Mouse (Mus musculus) heart, embryonic 10.5 days (tissue): ENCODE data around the gene Slc25a13. TPM values are rescaled to one million over a fixed set of nuclear protein-coding genes. Genes with fewer than 3 reads are reported as not detected.

Experiments used
- DNase-seq: peaks from one replicate; pipeline ENCODE4 v3.0.0-alpha.2; 2017; ENCODE audit warnings: low spot score
- H3K27ac ChIP-seq: fragments of 300-500 bp; sonication (generic); 2 replicates; pipeline ENCODE4 v1.5.1; 2016; ENCODE audit warnings: mild to moderate bottlenecking
- H3K27me3 ChIP-seq: fragments of 300-500 bp; sonication (generic); 2 replicates; pipeline ENCODE4 v1.6.1; 2016; ENCODE audit warnings: mild to moderate bottlenecking; ENCODE audit not compliant: poor library complexity, insufficient read depth, severe bottlenecking
- H3K36me3 ChIP-seq: fragments of 300-500 bp; sonication (generic); 2 replicates; pipeline ENCODE4 v1.6.1; 2016; ENCODE audit warnings: mild to moderate bottlenecking, moderate library complexity
- H3K4me1 ChIP-seq: fragments of 300-500 bp; sonication (generic); 2 replicates; pipeline ENCODE4 v1.6.1; 2016; ENCODE audit warnings: mild to moderate bottlenecking
- H3K4me3 ChIP-seq: fragments of 300-500 bp; sonication (generic); 2 replicates; pipeline ENCODE4 v1.5.1; 2016; ENCODE audit warnings: mild to moderate bottlenecking, moderate library complexity
- H3K9me3 ChIP-seq: fragments of 300-500 bp; sonication (generic); 2 replicates; pipeline ENCODE4 v1.6.1; 2016; ENCODE audit warnings: mild to moderate bottlenecking, moderate library complexity
- WGBS: fragments of 180-500 bp; shearing (Covaris S2); methylation state at CpG from one replicate; pipeline ENCODE4 v1.1.7; 2016; 5-methylcytosine and 5-hydroxymethylcytosine counted together
- polyA plus RNA-seq: library from polyadenylated mRNA; unstranded; fragments of >200 nt; fragmentation: Nextera tagmentation; extraction: Ambion mirVana; gene quantifications from 2 replicates; pipeline ENCODE4 v1.2.1, GENCODE M21; 2016

The Slc25a13 gene
- polyA plus RNA-seq: 61.4 and 78.4 TPM in 2 replicates

DNA sequence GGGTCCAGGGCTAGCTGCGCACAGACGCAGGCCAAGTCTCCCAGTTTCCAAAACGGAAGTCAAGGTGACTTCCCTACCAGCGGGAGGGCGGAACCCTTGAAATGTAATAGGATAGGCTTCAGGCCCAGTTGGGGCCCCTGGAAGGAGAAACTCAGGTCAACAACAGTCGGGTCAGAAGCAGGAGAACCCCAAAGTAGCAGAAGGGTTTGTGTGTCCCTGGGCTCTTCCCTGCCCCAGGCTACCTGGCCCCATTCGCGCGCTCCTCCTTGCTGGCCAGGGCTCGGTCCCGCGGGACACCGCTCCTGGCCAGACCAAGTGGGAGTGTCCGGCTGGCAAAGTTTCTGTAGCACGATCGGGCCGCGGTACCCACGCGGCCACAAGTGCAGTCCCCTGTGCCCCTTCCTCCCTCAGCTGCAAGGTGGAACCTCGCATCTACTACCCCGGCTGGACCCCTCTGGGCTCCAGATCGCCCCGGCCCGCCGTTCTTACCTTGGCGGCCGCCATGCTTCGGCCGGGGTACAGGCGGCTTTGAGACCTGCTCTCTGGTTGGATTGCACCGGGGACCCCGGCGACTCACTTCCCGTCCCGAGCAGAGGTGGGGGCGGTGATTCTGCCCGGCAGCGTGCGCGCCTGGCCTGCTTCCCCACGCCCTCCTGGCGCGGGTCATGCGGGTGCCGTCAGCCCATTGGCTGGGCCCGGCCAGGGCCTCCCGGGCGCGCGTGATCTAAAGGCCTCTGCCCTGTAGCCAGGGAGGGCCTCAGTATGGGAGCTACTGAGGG lies at the start of gene Slc25a13:
Gene Slc25a13, minus strand, starts transcription at position 667 of the 779 bp plus-strand sequence.
- H3K9me3 ChIP-seq: no peaks in the 10 kb centered on the region
- H3K27me3 ChIP-seq: peaks cover 4% of the 10 kb centered on the region; the same call in 1 of the 2 replicates
- under 1% methylated on average over 51 of the region's 51 CpGs for WGBS
- peaks cover 32% of the 10 kb centered on the region for H3K4me1 ChIP-seq
- DNase-seq: peak; percentile 95
- peak within 1 kb of the TSS; percentile 85 for H3K4me3 ChIP-seq
- H3K27ac ChIP-seq: peak within 1 kb of the TSS; percentile 95
- no peaks in the 10 kb centered on the region for H3K36me3 ChIP-seq

- Histone ChIP-seq H3K27me3 (no peaks in the 10 kb centered on the region), H3K9me3 (no peaks in the 10 kb centered on the region), H3K36me3 (no peaks in the 10 kb centered on the region), H3K27ac (no peak overlapping the region), H3K4me1 (no peaks in the 10 kb centered on the region), H3K4me3 (no peak overlapping the region)
- 75% methylated on average over 7 of the region's 7 CpGs for WGBS
- DNase-seq: no peak
Measured at GRCm38 (mm10) chr6:6265761-6266160, 48.8 kb upstream of the Slc25a13 start.

DNA sequence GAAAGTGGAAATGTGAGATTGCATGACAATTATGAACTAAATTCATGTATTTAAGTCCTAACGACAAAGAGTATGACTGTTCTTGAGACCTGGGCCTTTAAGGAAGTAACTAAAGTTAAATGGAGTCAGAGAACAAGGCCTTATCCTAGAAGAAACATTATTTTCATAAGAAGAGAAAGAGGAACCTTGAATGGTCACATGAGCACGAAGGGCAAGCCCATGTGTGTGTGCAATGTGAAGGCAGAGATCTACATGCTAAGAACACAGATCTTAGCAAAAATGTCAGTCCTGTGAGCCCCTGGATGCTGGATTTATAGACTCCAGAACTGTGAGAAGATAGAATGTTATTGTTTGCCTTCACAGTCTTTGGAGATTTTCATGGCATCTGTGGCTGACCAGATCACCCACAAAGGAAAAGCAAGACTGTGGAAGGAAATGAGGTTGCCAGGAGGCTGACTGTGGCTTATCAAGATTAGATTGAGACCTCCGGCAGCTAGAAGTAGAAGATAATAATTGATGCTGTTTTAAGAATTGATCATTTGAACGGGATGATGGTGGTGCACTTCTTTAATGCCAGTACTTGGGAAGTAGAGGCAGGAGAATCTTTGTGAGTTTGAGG lies 46.4 kb upstream of the Slc25a13 start:
- WGBS: 67% methylated on average over 4 of the region's 4 CpGs
- Histone ChIP-seq H3K9me3 (no peaks in the 10 kb centered on the region), H3K4me1 (no peaks in the 10 kb centered on the region), H3K27me3 (no peaks in the 10 kb centered on the region), H3K27ac (no peak overlapping the region), H3K4me3 (no peak overlapping the region), H3K36me3 (no peaks in the 10 kb centered on the region)
- DNase-seq: no peak

- Histone ChIP-seq H3K4me1 (no peaks in the 10 kb centered on the region), H3K36me3 (no peaks in the 10 kb centered on the region), H3K4me3 (no peak overlapping the region), H3K27ac (no peak overlapping the region), H3K9me3 (no peaks in the 10 kb centered on the region), H3K27me3 (no peaks in the 10 kb centered on the region)
- WGBS: 55% methylated on average over 4 of the region's 4 CpGs
- DNase-seq: no peak
Measured at GRCm38 (mm10) chr6:6260917-6261316, 43.9 kb upstream of the Slc25a13 start.

- Histone ChIP-seq H3K4me3 (no peak overlapping the region), H3K36me3 (no peaks in the 10 kb centered on the region), H3K27me3 (no peaks in the 10 kb centered on the region), H3K9me3 (no peaks in the 10 kb centered on the region), H3K27ac (no peak overlapping the region), H3K4me1 (no peaks in the 10 kb centered on the region)
- DNase-seq: no peak
- 70% methylated on average over 7 of the region's 7 CpGs for WGBS
Measured at GRCm38 (mm10) chr6:6248500-6248899, 31.5 kb upstream of the Slc25a13 start.

DNA sequence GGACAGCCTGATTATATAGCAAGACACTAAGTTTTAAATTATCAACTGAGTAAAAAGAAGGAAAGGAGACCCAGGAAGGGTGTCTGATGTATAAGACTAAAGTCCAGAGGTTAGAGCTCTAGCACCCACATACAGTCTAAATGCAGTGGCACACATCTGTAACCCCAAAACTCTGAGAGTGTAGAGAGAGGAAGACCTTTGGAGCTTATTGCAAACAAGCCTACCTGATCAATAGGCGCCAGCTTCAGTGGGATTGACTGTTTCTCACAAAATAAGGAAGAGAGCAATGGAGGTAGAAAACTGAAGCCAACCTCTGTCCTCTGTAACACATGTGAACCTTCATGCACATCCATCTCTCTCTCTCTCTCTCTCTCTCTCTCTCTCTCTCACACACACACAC lies 26.9 kb upstream of the Slc25a13 start:
- no peak overlapping the region for H3K4me3 ChIP-seq
- 71% methylated on average over 1 of the region's 1 CpGs for WGBS
- H3K36me3 ChIP-seq: no peaks in the 10 kb centered on the region
- H3K27ac ChIP-seq: no peak overlapping the region
- H3K4me1 ChIP-seq: no peaks in the 10 kb centered on the region
- no peaks in the 10 kb centered on the region for H3K9me3 ChIP-seq
- no peaks in the 10 kb centered on the region for H3K27me3 ChIP-seq
- DNase-seq: no peak

GRCm38 (mm10) chr6:6242114-6242513 lies 25.1 kb upstream of the Slc25a13 start:
- no peak for DNase-seq
- 65% methylated on average over 7 of the region's 7 CpGs for WGBS
- H3K27ac ChIP-seq: no peak overlapping the region
- H3K36me3 ChIP-seq: no peaks in the 10 kb centered on the region
- no peaks in the 10 kb centered on the region for H3K4me1 ChIP-seq
- no peaks in the 10 kb centered on the region for H3K27me3 ChIP-seq
- H3K4me3 ChIP-seq: no peak overlapping the region
- H3K9me3 ChIP-seq: no peaks in the 10 kb centered on the region

- no peak overlapping the region for H3K4me3 ChIP-seq
- H3K27ac ChIP-seq: no peak overlapping the region
- H3K27me3 ChIP-seq: no peaks in the 10 kb centered on the region
- H3K9me3 ChIP-seq: no peaks in the 10 kb centered on the region
- H3K4me1 ChIP-seq: no peaks in the 10 kb centered on the region
- no peak for DNase-seq
- 82% methylated on average over 2 of the region's 2 CpGs for WGBS
- H3K36me3 ChIP-seq: no peaks in the 10 kb centered on the region
Measured at GRCm38 (mm10) chr6:6236788-6237298, 19.9 kb upstream of the Slc25a13 start.

GRCm38 (mm10) chr6:6230262-6230661 lies 13.3 kb upstream of the Slc25a13 start:
- WGBS: 86% methylated on average over 2 of the region's 2 CpGs
- H3K36me3 ChIP-seq: no peaks in the 10 kb centered on the region

GRCm38 (mm10) chr6:6222721-6223120 lies 5.7 kb upstream of the Slc25a13 start:
- 81% methylated on average over 7 of the region's 7 CpGs for WGBS
- no peaks in the 10 kb centered on the region for H3K36me3 ChIP-seq
- H3K9me3 ChIP-seq: no peaks in the 10 kb centered on the region
- DNase-seq: no peak
- no peak overlapping the region for H3K4me3 ChIP-seq
- no peak overlapping the region for H3K27ac ChIP-seq
- H3K4me1 ChIP-seq: no peaks in the 10 kb centered on the region
- H3K27me3 ChIP-seq: peaks cover 6% of the 10 kb centered on the region; the same call in 1 of the 2 replicates

More at GRCm38 (mm10) chr6:6230262-6230661, 13.3 kb upstream of the Slc25a13 start:
- Histone ChIP-seq H3K4me1 (no peaks in the 10 kb centered on the region), H3K27ac (no peak overlapping the region), H3K4me3 (no peak overlapping the region), H3K9me3 (no peaks in the 10 kb centered on the region), H3K27me3 (no peaks in the 10 kb centered on the region)
- DNase-seq: no peak

- Histone ChIP-seq H3K36me3 (no peaks in the 10 kb centered on the region), H3K4me1 (0 out of 2 replicates have a peak, but pooled peaks cover 12% of the 10 kb centered on the region), H3K4me3 (no peak overlapping the region), H3K9me3 (no peaks in the 10 kb centered on the region), H3K27me3 (peaks cover 6% of the 10 kb centered on the region; the same call in 1 of the 2 replicates), H3K27ac (no peak overlapping the region)
- DNase-seq: no peak
- WGBS: 83% methylated on average over 3 of the region's 3 CpGs
Measured at GRCm38 (mm10) chr6:6220574-6220973, 3.6 kb upstream of the Slc25a13 start.

GRCm38 (mm10) chr6:6219661-6220370 lies 2.8 kb upstream of the Slc25a13 start:
- H3K27me3 ChIP-seq: peaks cover 6% of the 10 kb centered on the region; the same call in 1 of the 2 replicates
- H3K4me1 ChIP-seq: 0 out of 2 replicates have a peak, but pooled peaks cover 12% of the 10 kb centered on the region
- WGBS: 76% methylated on average over 12 of the region's 12 CpGs
- no peaks in the 10 kb centered on the region for H3K36me3 ChIP-seq
- DNase-seq: no peak
- H3K27ac ChIP-seq: no peak overlapping the region
- no peak overlapping the region for H3K4me3 ChIP-seq
- H3K9me3 ChIP-seq: no peaks in the 10 kb centered on the region

GRCm38 (mm10) chr6:6217286-6217625 lies 283 bp upstream of the Slc25a13 start:
- Histone ChIP-seq H3K27me3 (peaks cover 4% of the 10 kb centered on the region; the same call in 1 of the 2 replicates), H3K4me3 (peak overlapping the region; percentile 85), H3K36me3 (no peaks in the 10 kb centered on the region), H3K4me1 (peaks cover 27% of the 10 kb centered on the region), H3K9me3 (no peaks in the 10 kb centered on the region), H3K27ac (peak overlapping the region; percentile 95)
- no peak for DNase-seq
- 12% methylated on average over 5 of the region's 5 CpGs for WGBS
